Mouse (Mus musculus) liver, embryonic 16.5 days (tissue): ENCODE results near the gene Znhit2. TPM values are rescaled to one million over a fixed set of nuclear protein-coding genes. Genes with fewer than 3 reads are reported as not detected.

Source experiments
- ATAC-seq: fragments of 200-750 bp; cut with Nextera tagmentation; 2 replicates; pipeline ENCODE4 v1.8.0; 2017; ENCODE audit warnings: low read depth, mild to moderate bottlenecking, moderate number of reproducible peaks, moderate library complexity
- H3K27ac ChIP-seq: fragments of 300-500 bp; sonication (generic); 2 replicates; pipeline ENCODE4 v1.5.1; 2014; ENCODE audit warnings: mild to moderate bottlenecking, low read length
- H3K27me3 ChIP-seq: fragments of 300-500 bp; sonication (generic); 2 replicates; pipeline ENCODE4 v1.6.1; 2014; ENCODE audit warnings: low read depth, low read length, mixed read lengths; ENCODE audit not compliant: control insufficient read depth, insufficient read depth
- H3K36me3 ChIP-seq: fragments of 300-500 bp; sonication (generic); 2 replicates; pipeline ENCODE4 v1.6.1; 2014; ENCODE audit warnings: mild to moderate bottlenecking; ENCODE audit not compliant: control insufficient read depth, insufficient read depth
- H3K4me1 ChIP-seq: fragments of 300-500 bp; sonication (generic); 2 replicates; pipeline ENCODE4 v1.6.1; 2014; ENCODE audit warnings: low read depth, low read length, mixed read lengths; ENCODE audit not compliant: control insufficient read depth
- H3K4me2 ChIP-seq: fragments of 300-500 bp; sonication (generic); 2 replicates; pipeline ENCODE4 v1.6.1; 2014; ENCODE audit warnings: low read depth, low read length, mixed read lengths
- H3K4me3 ChIP-seq: fragments of 300-500 bp; sonication (generic); 2 replicates; pipeline ENCODE4 v1.5.1; 2014; ENCODE audit warnings: low read depth, mild to moderate bottlenecking, low read length
- H3K9ac ChIP-seq: fragments of 300-500 bp; sonication (generic); 2 replicates; pipeline ENCODE4 v1.6.1; 2014; ENCODE audit warnings: low read depth, low read length
- H3K9me3 ChIP-seq: fragments of 300-500 bp; sonication (generic); replicated peaks from 2 replicates; pipeline ENCODE4 v1.6.1; 2016; ENCODE audit warnings: low read length; ENCODE audit not compliant: control insufficient read depth
- WGBS: fragments of 180-500 bp; shearing (Covaris S2); extraction: QIAGEN DNeasy Blood & Tissue Kit; methylation state at CpG from one replicate; pipeline ENCODE4 v1.1.7; 2014; ENCODE audit not compliant: insufficient replicate concordance; 5-methylcytosine and 5-hydroxymethylcytosine counted together
- polyA plus RNA-seq: library from polyadenylated mRNA; unstranded; fragments of >200 nt; fragmentation: Nextera tagmentation; extraction: Ambion mirVana; gene quantifications from 2 replicates; pipeline ENCODE4 v1.2.1, GENCODE M21; 2015

Znhit2 gene
- polyA plus RNA-seq, 1 experiment from 2014 or later: 15.3 TPM

- ATAC-seq: no peak
- Histone ChIP-seq H3K36me3 (no peaks in the 10 kb centered on the region), H3K4me3 (no peak overlapping the region), H3K4me1 (peaks cover 1% of the 10 kb centered on the region), H3K27me3 (no peaks in the 10 kb centered on the region), H3K9ac (no peak overlapping the region), H3K27ac (no peak overlapping the region), H3K4me2 (no peak overlapping the region), H3K9me3 (no peaks in the 10 kb centered on the region)
- 68% methylated on average over 7 of the region's 7 CpGs for WGBS
Observed at GRCm38 (mm10) chr19:6023930-6024329, 37.1 kb upstream of the Znhit2 start.

- H3K4me1 ChIP-seq: no peaks in the 10 kb centered on the region
- H3K4me2 ChIP-seq: no peak overlapping the region
- no peaks in the 10 kb centered on the region for H3K9me3 ChIP-seq
- H3K4me3 ChIP-seq: no peak overlapping the region
- 61% methylated on average over 6 of the region's 6 CpGs for WGBS
- no peak overlapping the region for H3K27ac ChIP-seq
- no peaks in the 10 kb centered on the region for H3K27me3 ChIP-seq
- no peak overlapping the region for H3K9ac ChIP-seq
- no peaks in the 10 kb centered on the region for H3K36me3 ChIP-seq
- no peak for ATAC-seq
Observed at GRCm38 (mm10) chr19:6028991-6029390, 32.0 kb upstream of the Znhit2 start.

- ATAC-seq: no peak
- no peaks in the 10 kb centered on the region for H3K9me3 ChIP-seq
- H3K4me2 ChIP-seq: no peak overlapping the region
- H3K9ac ChIP-seq: no peak overlapping the region
- H3K27me3 ChIP-seq: no peaks in the 10 kb centered on the region
- no peaks in the 10 kb centered on the region for H3K36me3 ChIP-seq
- WGBS: 68% methylated on average over 9 of the region's 9 CpGs
- H3K4me1 ChIP-seq: no peaks in the 10 kb centered on the region
- H3K27ac ChIP-seq: no peak overlapping the region
- no peak overlapping the region for H3K4me3 ChIP-seq
Observed at GRCm38 (mm10) chr19:6029426-6029825, 31.6 kb upstream of the Znhit2 start.

- ATAC-seq: no peak
- Histone ChIP-seq H3K9ac (no peak overlapping the region), H3K4me2 (no peak overlapping the region), H3K4me3 (no peak overlapping the region), H3K9me3 (no peaks in the 10 kb centered on the region), H3K36me3 (no peaks in the 10 kb centered on the region), H3K4me1 (peaks cover under 1% of the 10 kb centered on the region; the same call in 1 of the 2 replicates), H3K27me3 (no peaks in the 10 kb centered on the region), H3K27ac (no peak overlapping the region)
- WGBS: 52% methylated on average over 12 of the region's 14 CpGs
Observed at GRCm38 (mm10) chr19:6030520-6031280, 30.3 kb upstream of the Znhit2 start.

GRCm38 (mm10) chr19:6035966-6036585 lies 24.9 kb upstream of the Znhit2 start:
- peak; percentile 27; the same call in 1 of the 2 replicates for ATAC-seq
- Histone ChIP-seq H3K9me3 (no peaks in the 10 kb centered on the region), H3K36me3 (no peaks in the 10 kb centered on the region), H3K4me3 (no peak overlapping the region), H3K27ac (no peak overlapping the region), H3K4me1 (peaks cover 2% of the 10 kb centered on the region; the same call in 1 of the 2 replicates), H3K9ac (no peak overlapping the region), H3K4me2 (no peak overlapping the region), H3K27me3 (no peaks in the 10 kb centered on the region)
- 39% methylated on average over 9 of the region's 9 CpGs for WGBS

GRCm38 (mm10) chr19:6037695-6038094 lies 23.3 kb upstream of the Znhit2 start:
- no peaks in the 10 kb centered on the region for H3K36me3 ChIP-seq
- ATAC-seq: no peak
- H3K27me3 ChIP-seq: no peaks in the 10 kb centered on the region
- no peak overlapping the region for H3K27ac ChIP-seq
- no peak overlapping the region for H3K9ac ChIP-seq
- no peak overlapping the region for H3K4me2 ChIP-seq
- peaks cover 2% of the 10 kb centered on the region; the same call in 1 of the 2 replicates for H3K4me1 ChIP-seq
- no peak overlapping the region for H3K4me3 ChIP-seq
- H3K9me3 ChIP-seq: no peaks in the 10 kb centered on the region

GRCm38 (mm10) chr19:6038326-6038725 lies 22.7 kb upstream of the Znhit2 start:
- no peak for ATAC-seq
- no peak overlapping the region for H3K27ac ChIP-seq
- 56% methylated on average over 7 of the region's 7 CpGs for WGBS

GRCm38 (mm10) chr19:6040002-6040401 lies 21.0 kb upstream of the Znhit2 start:
- peaks cover 11% of the 10 kb centered on the region for H3K4me1 ChIP-seq
- H3K4me2 ChIP-seq: no peak overlapping the region
- ATAC-seq: no peak
- H3K27me3 ChIP-seq: no peaks in the 10 kb centered on the region
- no peak overlapping the region for H3K9ac ChIP-seq
- no peak overlapping the region for H3K27ac ChIP-seq
- no peak overlapping the region for H3K4me3 ChIP-seq
- no peaks in the 10 kb centered on the region for H3K9me3 ChIP-seq
- H3K36me3 ChIP-seq: no peaks in the 10 kb centered on the region

More at GRCm38 (mm10) chr19:6038326-6038725, 22.7 kb upstream of the Znhit2 start:
- H3K4me2 ChIP-seq: no peak overlapping the region
- no peak overlapping the region for H3K4me3 ChIP-seq
- no peak overlapping the region for H3K9ac ChIP-seq
- no peaks in the 10 kb centered on the region for H3K27me3 ChIP-seq
- peaks cover 2% of the 10 kb centered on the region; the same call in 1 of the 2 replicates for H3K4me1 ChIP-seq
- no peaks in the 10 kb centered on the region for H3K36me3 ChIP-seq
- H3K9me3 ChIP-seq: no peaks in the 10 kb centered on the region

- Histone ChIP-seq H3K27me3 (no peaks in the 10 kb centered on the region), H3K27ac (no peak overlapping the region), H3K36me3 (no peaks in the 10 kb centered on the region), H3K9ac (no peak overlapping the region), H3K4me3 (no peak overlapping the region), H3K9me3 (no peaks in the 10 kb centered on the region), H3K4me1 (peaks cover 15% of the 10 kb centered on the region), H3K4me2 (no peak overlapping the region)
- 83% methylated on average over 9 of the region's 9 CpGs for WGBS
- no peak for ATAC-seq
Observed at GRCm38 (mm10) chr19:6042293-6042692, 18.7 kb upstream of the Znhit2 start.
